Mouse (Mus musculus) limb, embryonic 15.5 days (tissue): Measurements from ENCODE around the gene Cyp2c55. TPM values are rescaled to one million over a fixed set of nuclear protein-coding genes. Genes with fewer than 3 reads are reported as not detected.

Experiments used
- ATAC-seq: fragments of 200-750 bp; cut with Nextera tagmentation; 2 replicates; pipeline ENCODE4 v1.8.0; 2017; ENCODE audit warnings: low read depth, moderate TSS enrichment; ENCODE audit not compliant: insufficient number of reproducible peaks, low FRiP score, low TSS enrichment
- H3K27ac ChIP-seq: fragments of 300-500 bp; sonication (generic); 2 replicates; pipeline ENCODE4 v1.5.1; 2015; ENCODE audit warnings: moderate library complexity, mild to moderate bottlenecking, inconsistent platforms
- H3K27me3 ChIP-seq: fragments of 300-500 bp; sonication (generic); 2 replicates; pipeline ENCODE4 v1.6.1; 2015; ENCODE audit warnings: inconsistent platforms
- H3K36me3 ChIP-seq: fragments of 300-500 bp; sonication (generic); 2 replicates; pipeline ENCODE4 v1.6.1; 2015; ENCODE audit warnings: inconsistent platforms
- H3K4me1 ChIP-seq: fragments of 300-500 bp; sonication (generic); 2 replicates; pipeline ENCODE4 v1.6.1; 2015; ENCODE audit warnings: inconsistent platforms
- H3K4me2 ChIP-seq: fragments of 300-500 bp; sonication (generic); 2 replicates; pipeline ENCODE4 v1.6.1; 2015; ENCODE audit warnings: mild to moderate bottlenecking, inconsistent platforms
- H3K4me3 ChIP-seq: fragments of 300-500 bp; sonication (generic); 2 replicates; pipeline ENCODE4 v1.5.1; 2015; ENCODE audit warnings: mild to moderate bottlenecking, inconsistent platforms
- H3K9ac ChIP-seq: fragments of 300-500 bp; sonication (generic); 2 replicates; pipeline ENCODE4 v1.6.1; 2015; ENCODE audit warnings: inconsistent platforms
- H3K9me3 ChIP-seq: fragments of 300-500 bp; sonication (generic); 2 replicates; pipeline ENCODE4 v1.6.1; 2016; ENCODE audit warnings: inconsistent platforms
- WGBS: fragments of 180-500 bp; shearing (Covaris S2); methylation state at CpG from one replicate; pipeline ENCODE4 v1.1.7; 2015; 5-methylcytosine and 5-hydroxymethylcytosine counted together
- polyA plus RNA-seq: library from polyadenylated mRNA; unstranded; fragments of >200 nt; fragmentation: Nextera tagmentation; extraction: Ambion mirVana; gene quantifications from 2 replicates; pipeline ENCODE4 v1.2.1, GENCODE M21; 2015

The Cyp2c55 gene
- polyA plus RNA-seq, result not detected in 2 replicates

DNA sequence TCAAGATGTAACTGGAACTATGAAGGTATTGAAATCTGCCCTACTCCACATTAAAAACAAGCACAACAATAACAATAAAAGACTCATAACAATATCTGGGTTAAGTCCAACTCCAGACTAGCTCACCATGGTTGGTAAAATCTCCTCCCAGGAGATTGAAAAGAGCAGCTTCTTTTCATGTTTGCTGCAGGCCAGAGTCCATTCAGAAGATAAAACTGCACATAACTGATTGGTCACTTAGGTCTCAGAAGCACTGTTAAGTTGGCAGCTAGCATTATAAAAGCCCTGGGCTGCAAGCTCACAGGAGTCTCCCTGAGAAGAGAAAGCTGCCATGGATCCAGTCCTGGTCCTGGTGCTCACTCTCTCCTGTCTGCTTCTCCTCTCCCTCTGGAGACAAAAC, at the start of gene Cyp2c55:
Cyp2c55 (plus strand) TSS at position 305 of the 400 bp plus-strand sequence.
- ATAC-seq, result no peak
- no peak within 1 kb of the TSS for H3K4me2 ChIP-seq
- H3K27me3 ChIP-seq, result no peaks in the 10 kb centered on the region
- H3K9ac ChIP-seq, result no peak within 1 kb of the TSS
- no peaks in the 10 kb centered on the region for H3K36me3 ChIP-seq
- no peak within 1 kb of the TSS for H3K27ac ChIP-seq
- H3K4me1 ChIP-seq, result no peaks in the 10 kb centered on the region
- no peaks in the 10 kb centered on the region for H3K9me3 ChIP-seq
- no peak within 1 kb of the TSS for H3K4me3 ChIP-seq

DNA sequence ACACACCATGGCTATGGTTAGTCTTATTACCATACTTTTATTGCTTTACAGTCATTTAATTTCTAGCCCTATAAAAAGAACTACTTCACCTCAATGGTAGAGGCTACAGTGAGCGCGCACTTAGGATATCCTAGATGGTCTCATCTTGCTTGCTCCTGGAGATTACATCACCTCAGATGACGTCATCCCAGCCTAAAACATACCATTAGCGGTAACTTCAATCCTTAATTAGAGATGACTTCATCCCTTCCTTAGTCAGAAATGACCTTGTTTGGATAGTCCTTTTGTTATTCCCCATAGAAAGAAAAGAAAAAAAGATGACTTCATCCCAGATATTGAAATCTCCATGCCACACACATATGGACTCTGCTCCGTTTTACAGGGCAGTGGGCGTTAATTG, 36.1 kb upstream of the Cyp2c55 start:
- H3K9ac ChIP-seq, result no peak overlapping the region
- H3K4me3 ChIP-seq, result no peak overlapping the region
- 77% methylated on average over 6 of the region's 6 CpGs for WGBS
- no peaks in the 10 kb centered on the region for H3K4me1 ChIP-seq
- H3K36me3 ChIP-seq, result peaks cover 15% of the 10 kb centered on the region; the same call in 1 of the 2 replicates
- no peak overlapping the region for H3K4me2 ChIP-seq
- no peak overlapping the region for H3K27ac ChIP-seq
- ATAC-seq, result no peak
- no peaks in the 10 kb centered on the region for H3K9me3 ChIP-seq
- H3K27me3 ChIP-seq, result no peaks in the 10 kb centered on the region

DNA sequence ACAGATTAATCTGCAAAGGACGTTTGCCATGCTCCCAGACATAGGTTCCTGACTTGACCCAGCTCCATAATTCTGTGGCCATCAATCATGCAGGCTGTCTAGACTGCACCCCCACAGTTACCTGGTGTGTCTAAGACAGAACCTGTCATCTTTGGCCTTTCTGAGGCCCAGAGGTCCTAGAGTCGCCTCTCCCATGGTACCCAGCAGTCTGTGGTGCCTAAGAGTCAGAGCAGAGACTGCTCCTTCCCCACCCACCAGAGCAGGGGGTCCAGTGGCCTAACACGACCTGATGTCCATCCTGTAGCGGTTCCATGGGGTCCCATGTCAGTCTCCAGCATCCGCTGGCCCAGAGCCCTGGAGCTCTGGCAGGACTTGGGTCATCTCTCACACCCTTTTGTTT, 34.2 kb upstream of the Cyp2c55 start:
- H3K27me3 ChIP-seq, result no peaks in the 10 kb centered on the region
- 72% methylated on average over 5 of the region's 5 CpGs for WGBS
- peaks cover 15% of the 10 kb centered on the region; the same call in 1 of the 2 replicates for H3K36me3 ChIP-seq
- no peaks in the 10 kb centered on the region for H3K4me1 ChIP-seq
- no peaks in the 10 kb centered on the region for H3K9me3 ChIP-seq
- no peak overlapping the region for H3K9ac ChIP-seq
- ATAC-seq, result no peak
- H3K4me2 ChIP-seq, result no peak overlapping the region
- no peak overlapping the region for H3K4me3 ChIP-seq
- H3K27ac ChIP-seq, result no peak overlapping the region

- 72% methylated on average over 7 of the region's 7 CpGs for WGBS
- no peak overlapping the region for H3K4me3 ChIP-seq
Measured at GRCm38 (mm10) chr19:38973666-38974065, 33.2 kb upstream of the Cyp2c55 start.

GRCm38 (mm10) chr19:38976269-38976668, 30.6 kb upstream of the Cyp2c55 start:
- ATAC-seq, result no peak

More at GRCm38 (mm10) chr19:38973666-38974065, 33.2 kb upstream of the Cyp2c55 start:
- no peak overlapping the region for H3K9ac ChIP-seq
- no peak overlapping the region for H3K27ac ChIP-seq
- ATAC-seq, result no peak
- H3K36me3 ChIP-seq, result peaks cover 13% of the 10 kb centered on the region; the same call in 1 of the 2 replicates
- no peaks in the 10 kb centered on the region for H3K9me3 ChIP-seq
- no peak overlapping the region for H3K4me2 ChIP-seq
- H3K4me1 ChIP-seq, result no peaks in the 10 kb centered on the region
- H3K27me3 ChIP-seq, result no peaks in the 10 kb centered on the region

DNA sequence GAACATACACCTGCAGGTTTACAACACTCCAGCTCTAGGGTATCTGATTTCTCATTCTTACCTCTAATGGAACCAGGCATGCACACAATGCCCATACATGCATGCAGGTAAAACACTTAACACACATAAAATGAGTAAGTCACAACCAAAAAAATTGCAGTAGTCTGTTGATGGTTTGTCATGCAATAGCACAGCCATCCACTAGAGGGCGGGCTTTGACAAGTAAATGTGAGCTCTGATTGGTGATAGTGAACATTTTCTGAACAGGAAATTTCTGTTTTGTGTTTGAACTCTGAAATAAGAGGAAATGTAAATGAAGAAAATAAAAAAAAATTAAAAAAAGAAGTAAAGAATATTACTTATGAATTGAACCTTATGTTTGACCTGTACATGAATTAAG, 24.9 kb upstream of the Cyp2c55 start:
- Histone ChIP-seq H3K27ac (no peak overlapping the region), H3K36me3 (no peaks in the 10 kb centered on the region), H3K4me3 (no peak overlapping the region), H3K9me3 (no peaks in the 10 kb centered on the region), H3K4me2 (no peak overlapping the region), H3K4me1 (no peaks in the 10 kb centered on the region), H3K27me3 (no peaks in the 10 kb centered on the region), H3K9ac (no peak overlapping the region)
- WGBS, result 0% methylated on average over 1 of the region's 1 CpGs
- no peak for ATAC-seq

More at GRCm38 (mm10) chr19:38976269-38976668, 30.6 kb upstream of the Cyp2c55 start:
- no peaks in the 10 kb centered on the region for H3K9me3 ChIP-seq
- H3K4me2 ChIP-seq, result no peak overlapping the region
- 0 out of 2 replicates have a peak, but pooled peaks cover 3% of the 10 kb centered on the region for H3K36me3 ChIP-seq
- no peaks in the 10 kb centered on the region for H3K4me1 ChIP-seq
- H3K4me3 ChIP-seq, result no peak overlapping the region
- no peak overlapping the region for H3K27ac ChIP-seq
- no peaks in the 10 kb centered on the region for H3K27me3 ChIP-seq
- H3K9ac ChIP-seq, result no peak overlapping the region

DNA sequence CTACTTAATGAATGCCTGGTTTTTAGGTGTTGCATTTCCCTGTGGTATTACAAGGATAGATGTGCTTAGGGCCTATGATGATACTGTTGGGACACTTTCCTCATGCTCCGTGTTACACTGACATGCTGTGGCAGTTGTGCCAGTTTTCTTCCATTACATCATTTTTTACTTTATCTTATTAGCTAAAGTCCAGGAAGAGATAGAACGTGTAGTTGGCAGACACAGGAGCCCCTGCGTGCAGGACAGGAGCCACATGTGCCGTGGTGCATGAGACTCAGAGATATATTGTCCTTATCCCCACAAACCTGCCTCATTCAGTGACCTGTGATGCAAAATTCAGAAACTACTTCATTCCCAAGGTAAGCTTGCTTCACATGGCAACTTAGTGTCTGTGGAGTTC, 8.6 kb upstream of the Cyp2c55 start:
- Histone ChIP-seq H3K9me3 (no peaks in the 10 kb centered on the region), H3K4me3 (no peak overlapping the region), H3K27ac (no peak overlapping the region), H3K4me1 (no peaks in the 10 kb centered on the region), H3K36me3 (no peaks in the 10 kb centered on the region), H3K27me3 (no peaks in the 10 kb centered on the region), H3K9ac (no peak overlapping the region), H3K4me2 (no peak overlapping the region)
- 84% methylated on average over 4 of the region's 4 CpGs for WGBS
- ATAC-seq, result no peak

GRCm38 (mm10) chr19:38998676-38999075, 8.1 kb upstream of the Cyp2c55 start:
- Histone ChIP-seq H3K9me3 (no peaks in the 10 kb centered on the region), H3K4me1 (no peaks in the 10 kb centered on the region), H3K36me3 (no peaks in the 10 kb centered on the region), H3K4me3 (no peak overlapping the region), H3K4me2 (no peak overlapping the region), H3K27me3 (no peaks in the 10 kb centered on the region), H3K27ac (no peak overlapping the region), H3K9ac (no peak overlapping the region)
- no peak for ATAC-seq
- 85% methylated on average over 1 of the region's 1 CpGs for WGBS

DNA sequence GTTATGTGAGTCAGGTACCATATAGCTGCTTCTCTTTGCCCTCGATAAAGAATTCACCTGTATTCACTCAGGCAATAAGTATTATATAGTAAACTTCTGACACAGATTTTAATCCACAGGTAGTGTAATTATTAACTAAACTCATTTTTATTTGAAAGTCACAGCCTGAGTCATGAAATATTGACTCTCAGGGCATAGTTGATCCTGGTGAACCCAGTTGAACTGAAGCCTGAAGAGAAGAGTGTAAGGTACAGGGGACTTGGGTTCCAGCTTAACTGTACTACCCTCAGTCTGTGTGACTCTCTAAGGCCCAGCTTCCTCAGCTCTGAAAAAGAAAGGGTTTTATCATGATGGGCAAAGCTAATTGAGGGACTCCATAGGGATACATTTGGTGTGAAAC, 1.7 kb upstream of the Cyp2c55 start:
- 75% methylated on average over 1 of the region's 1 CpGs for WGBS
- no peak overlapping the region for H3K4me2 ChIP-seq
- H3K4me3 ChIP-seq, result no peak overlapping the region
- no peaks in the 10 kb centered on the region for H3K4me1 ChIP-seq
- no peaks in the 10 kb centered on the region for H3K27me3 ChIP-seq
- H3K27ac ChIP-seq, result no peak overlapping the region
- H3K9ac ChIP-seq, result no peak overlapping the region
- no peaks in the 10 kb centered on the region for H3K9me3 ChIP-seq
- no peak for ATAC-seq
- H3K36me3 ChIP-seq, result no peaks in the 10 kb centered on the region

DNA sequence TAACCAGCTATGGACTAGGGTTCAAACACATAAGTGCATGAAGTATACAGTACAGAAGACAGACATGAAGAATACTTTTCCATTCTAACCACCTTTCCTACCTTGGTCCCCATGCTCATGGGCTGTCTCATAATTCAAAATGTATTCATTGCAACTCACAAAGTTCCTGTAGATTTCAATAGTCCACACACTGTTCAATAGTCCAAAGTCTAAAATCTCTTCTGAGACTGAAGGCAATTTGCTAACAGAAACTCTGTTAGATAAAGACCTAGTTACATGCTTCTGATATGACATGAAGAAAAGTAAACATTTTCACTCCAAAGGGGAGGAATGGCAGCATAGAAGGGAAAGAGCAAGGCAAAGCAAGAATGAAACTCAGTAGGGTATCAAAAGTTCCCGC, 51.1 kb downstream of the Cyp2c55 start:
- no peaks in the 10 kb centered on the region for H3K27me3 ChIP-seq
- no peaks in the 10 kb centered on the region for H3K4me1 ChIP-seq
- H3K4me2 ChIP-seq, result no peak overlapping the region
- H3K27ac ChIP-seq, result no peak overlapping the region
- H3K36me3 ChIP-seq, result no peaks in the 10 kb centered on the region
- no peaks in the 10 kb centered on the region for H3K9me3 ChIP-seq
- WGBS, result 93% methylated on average over 1 of the region's 1 CpGs
- no peak overlapping the region for H3K9ac ChIP-seq
- no peak for ATAC-seq
- H3K4me3 ChIP-seq, result no peak overlapping the region

- ATAC-seq, result no peak
- no peak within 1 kb of the TSS for H3K4me3 ChIP-seq
- 63% methylated on average over 2 of the region's 2 CpGs for WGBS
- H3K4me1 ChIP-seq, result no peaks in the 10 kb centered on the region
- H3K4me2 ChIP-seq, result no peak within 1 kb of the TSS
- H3K36me3 ChIP-seq, result no peaks in the 10 kb centered on the region
- no peak within 1 kb of the TSS for H3K27ac ChIP-seq
- no peaks in the 10 kb centered on the region for H3K27me3 ChIP-seq
- no peaks in the 10 kb centered on the region for H3K9me3 ChIP-seq
- no peak within 1 kb of the TSS for H3K9ac ChIP-seq
Measured at GRCm38 (mm10) chr19:39060719-39061118, 53.9 kb downstream of the Cyp2c55 start, which contains the start of gene Cyp2c65. Gene Cyp2c65, plus strand, starts transcription at chr19:39061015.
